Mouse (Mus musculus): ENCODE measurements around the gene Tas2r120. TPM values are rescaled to one million over a fixed set of nuclear protein-coding genes. Genes with fewer than 3 reads are reported as not detected.
"Not testable (repeated sequence)": the region's sequence is repeated elsewhere in the genome, so short reads cannot be mapped to it uniquely, and the experiment has no call there.

Tas2r120 gene
- polyA plus RNA-seq (2017; shearing (Covaris generic)), result not detected

DNA sequence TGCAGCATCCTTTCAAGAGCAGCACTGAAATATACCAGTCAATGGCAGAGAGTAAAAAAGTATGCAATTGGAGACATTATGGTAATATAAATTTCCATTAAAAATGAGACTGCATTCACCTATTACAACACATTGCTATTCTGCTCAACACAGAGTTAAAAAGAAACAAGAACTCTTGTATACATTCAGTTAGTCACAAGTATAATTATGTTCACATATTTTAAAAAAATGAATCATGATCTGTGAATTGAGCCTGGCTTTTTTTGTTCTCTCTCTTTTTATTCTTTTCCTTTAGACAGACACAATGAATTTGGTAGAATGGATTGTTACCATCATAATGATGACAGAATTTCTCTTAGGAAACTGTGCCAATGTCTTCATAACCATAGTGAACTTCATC is at the start of gene Tas2r120:
TSS of gene Tas2r120 (plus strand) at position 301 of the 400 bp plus-strand sequence.
- ATAC-seq, result no peak

DNA sequence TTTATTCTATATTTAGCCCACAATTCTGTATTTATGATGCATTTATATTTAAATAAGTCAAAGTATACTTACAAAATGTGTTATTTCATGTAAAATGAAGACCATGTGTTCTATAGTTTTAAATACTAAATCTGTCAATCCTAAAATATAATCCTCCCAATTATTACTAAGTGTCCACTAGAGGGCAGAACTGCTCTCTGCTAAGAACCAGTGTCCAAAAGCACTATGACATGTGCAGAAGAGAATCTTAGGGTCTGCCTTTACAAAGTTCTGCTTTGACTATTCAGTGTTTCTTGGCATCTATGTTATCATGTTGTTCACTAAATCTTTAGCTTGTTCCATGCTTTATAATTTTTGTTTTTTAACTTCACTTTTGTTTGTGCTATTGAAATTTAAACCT is 7.4 kb upstream of the Tas2r120 start:
- ATAC-seq, result no peak

DNA sequence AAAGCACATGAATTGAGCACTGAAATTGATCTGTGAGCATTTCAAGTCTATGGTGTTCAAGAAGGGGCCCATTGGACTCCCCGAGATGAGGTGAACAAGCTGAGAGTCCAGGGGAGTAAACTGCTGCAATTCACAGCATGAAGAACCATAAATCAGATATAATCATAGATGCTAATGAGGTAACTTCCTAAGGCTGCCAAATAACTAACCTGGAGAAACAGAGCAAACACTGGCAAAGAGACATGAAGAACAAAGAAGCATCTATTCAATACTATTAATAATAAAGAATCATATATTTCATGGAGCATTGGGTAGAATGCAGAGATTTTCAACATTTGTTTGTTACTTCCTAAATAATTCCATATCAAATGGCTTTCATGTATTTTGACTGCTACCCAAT is 5.3 kb upstream of the Tas2r120 start, which contains the start of gene A630073D07Rik:
TSS of gene A630073D07Rik (minus strand) at position 101 of the 400 bp plus-strand sequence.
- ATAC-seq, result no peak

DNA sequence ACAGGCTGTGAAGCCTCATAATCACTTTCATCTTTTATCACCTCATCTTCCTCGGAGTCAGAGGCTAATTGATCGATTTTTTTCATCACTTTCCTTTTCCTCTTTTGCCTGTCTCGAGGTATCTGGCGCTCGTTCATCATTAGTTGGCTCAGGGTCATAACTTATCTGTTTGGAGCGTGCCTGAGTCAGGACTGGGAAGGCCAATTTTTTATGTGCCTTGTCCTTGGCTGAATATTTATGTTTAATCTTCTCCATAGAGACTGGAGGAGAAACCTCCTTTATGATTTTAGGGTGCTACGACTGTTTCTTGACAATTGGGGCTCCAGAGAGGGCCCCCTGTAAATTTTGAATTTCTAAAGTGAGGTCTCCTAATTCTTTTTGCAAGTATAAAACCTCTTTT is 34.8 kb downstream of the Tas2r120 start:
- ATAC-seq, result not testable (repeated sequence)

DNA sequence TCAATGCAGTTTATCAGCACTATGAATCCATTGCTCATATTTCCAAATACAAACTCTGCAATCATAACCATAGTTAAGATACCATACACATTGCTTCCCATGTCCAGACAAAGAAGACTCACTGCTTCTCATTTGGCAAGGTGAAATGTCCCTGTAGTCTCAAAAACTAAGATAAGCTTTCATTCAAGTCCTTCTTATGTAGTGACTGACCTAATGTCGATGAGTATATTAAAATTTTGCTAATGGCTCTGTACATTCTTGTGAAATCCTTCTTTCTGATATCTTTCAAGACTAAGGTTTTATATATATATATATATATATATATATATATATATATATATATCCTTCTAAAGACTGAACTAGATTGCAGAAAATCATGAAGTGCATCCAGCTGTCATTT is 44.2 kb downstream of the Tas2r120 start, which contains the start of gene Tas2r121:
TSS of gene Tas2r121 (minus strand) at position 101 of the 400 bp plus-strand sequence.
- ATAC-seq, result no peak

Other genes starting within 250 kb of the Tas2r120 start
- gene Prh1, start 87.1 kb upstream of the Tas2r120 start, polyA plus RNA-seq (2017; shearing (Covaris generic)), result not detected
- gene Prp2, start 61.0 kb upstream of the Tas2r120 start, polyA plus RNA-seq (2017; shearing (Covaris generic)), result not detected
- gene A630073D07Rik, start 5.4 kb upstream of the Tas2r120 start, polyA plus RNA-seq (2017; shearing (Covaris generic)), result not detected
- gene Tas2r121, start 44.1 kb downstream of the Tas2r120 start, polyA plus RNA-seq (2017; shearing (Covaris generic)), result not detected
- not detected for gene Tas2r122, start 55.0 kb downstream of the Tas2r120 start, polyA plus RNA-seq (2017; shearing (Covaris generic))
- not detected for gene Tas2r115, start 81.1 kb downstream of the Tas2r120 start, polyA plus RNA-seq (2017; shearing (Covaris generic))
- gene Tas2r124, start 97.8 kb downstream of the Tas2r120 start, polyA plus RNA-seq (2017; shearing (Covaris generic)), result not detected
- gene Tas2r102, start 105.2 kb downstream of the Tas2r120 start, polyA plus RNA-seq (2017; shearing (Covaris generic)), result not detected
- gene Tas2r136, start 121.2 kb downstream of the Tas2r120 start, polyA plus RNA-seq (2017; shearing (Covaris generic)), result not detected
- gene Tas2r117, start 145.9 kb downstream of the Tas2r120 start, polyA plus RNA-seq (2017; shearing (Covaris generic)), result not detected
- not detected for gene Tas2r123, start 190.2 kb downstream of the Tas2r120 start, polyA plus RNA-seq (2017; shearing (Covaris generic))
- gene Tas2r116, start 198.5 kb downstream of the Tas2r120 start, polyA plus RNA-seq (2017; shearing (Covaris generic)), result not detected
- gene Tas2r110, start 211.1 kb downstream of the Tas2r120 start, polyA plus RNA-seq (2017; shearing (Covaris generic)), result not detected
- not detected for gene Tas2r113, start 236.1 kb downstream of the Tas2r120 start, polyA plus RNA-seq (2017; shearing (Covaris generic))